Mouse (Mus musculus) limb, embryonic 12.5 days (tissue): ENCODE results near the gene Mrnip. TPM values are rescaled to one million over a fixed set of nuclear protein-coding genes. Genes with fewer than 3 reads are reported as not detected.
A peak's percentile ranks its signal among the peaks of the same experiment; 100 is the strongest.

Experiments used
- ATAC-seq: fragments of 200-750 bp; cut with Nextera tagmentation; 2 replicates; pipeline ENCODE4 v1.8.0; 2017; ENCODE audit warnings: low read depth, moderate TSS enrichment; ENCODE audit not compliant: insufficient number of reproducible peaks, insufficient read depth, low FRiP score, low TSS enrichment
- H3K27ac ChIP-seq: fragments of 300-500 bp; sonication (generic); 2 replicates; pipeline ENCODE4 v1.5.1; 2016; ENCODE audit warnings: mild to moderate bottlenecking, moderate library complexity
- H3K27me3 ChIP-seq: fragments of 300-500 bp; sonication (generic); 2 replicates; pipeline ENCODE4 v1.6.1; 2016; ENCODE audit warnings: mild to moderate bottlenecking, moderate library complexity
- H3K36me3 ChIP-seq: fragments of 300-500 bp; sonication (generic); 2 replicates; pipeline ENCODE4 v1.6.1; 2016; ENCODE audit warnings: mild to moderate bottlenecking, moderate library complexity
- H3K4me1 ChIP-seq: fragments of 300-500 bp; sonication (generic); replicated peaks from 2 replicates; pipeline ENCODE4 v1.6.1; 2016
- H3K4me2 ChIP-seq: fragments of 300-500 bp; sonication (generic); 2 replicates; pipeline ENCODE4 v1.6.1; 2016; ENCODE audit warnings: mild to moderate bottlenecking, moderate library complexity
- H3K4me3 ChIP-seq: fragments of 300-500 bp; sonication (generic); replicated peaks from 2 replicates; pipeline ENCODE4 v1.5.1; 2016; ENCODE audit warnings: mild to moderate bottlenecking
- H3K9ac ChIP-seq: fragments of 300-500 bp; sonication (generic); replicated peaks from 2 replicates; pipeline ENCODE4 v1.6.1; 2016; ENCODE audit warnings: mild to moderate bottlenecking, moderate library complexity
- H3K9me3 ChIP-seq: fragments of 300-500 bp; sonication (generic); 2 replicates; pipeline ENCODE4 v1.6.1; 2016; ENCODE audit warnings: mild to moderate bottlenecking, moderate library complexity
- WGBS: fragments of 180-500 bp; shearing (Covaris S2); methylation state at CpG from one replicate; pipeline ENCODE4 v1.1.7; 2016; 5-methylcytosine and 5-hydroxymethylcytosine counted together
- polyA plus RNA-seq: library from polyadenylated mRNA; unstranded; fragments of >200 nt; fragmentation: Nextera tagmentation; extraction: Ambion mirVana; gene quantifications from 2 replicates; pipeline ENCODE4 v1.2.1, GENCODE M21; 2016

Mrnip gene
- polyA plus RNA-seq, 1 experiment from 2014 or later = 22.8 TPM

GRCm38 (mm10) chr11:50206037-50206436 lies 31.8 kb downstream of the Mrnip start:
- Histone ChIP-seq H3K4me3 (no peak overlapping the region), H3K9me3 (no peaks in the 10 kb centered on the region), H3K9ac (no peak overlapping the region), H3K27me3 (no peaks in the 10 kb centered on the region), H3K27ac (no peak overlapping the region), H3K4me2 (no peak overlapping the region), H3K36me3 (peaks cover 70% of the 10 kb centered on the region), H3K4me1 (peaks cover 9% of the 10 kb centered on the region)
- WGBS = 74% methylated on average over 2 of the region's 2 CpGs
- ATAC-seq = no peak

- ATAC-seq = no peak
- no peaks in the 10 kb centered on the region for H3K27me3 ChIP-seq
- no peak overlapping the region for H3K4me3 ChIP-seq
- no peak overlapping the region for H3K27ac ChIP-seq
- no peak overlapping the region for H3K4me2 ChIP-seq
- H3K36me3 ChIP-seq = peaks cover 57% of the 10 kb centered on the region
- no peak overlapping the region for H3K9ac ChIP-seq
- H3K9me3 ChIP-seq = no peaks in the 10 kb centered on the region
- WGBS = 95% methylated on average over 14 of the region's 14 CpGs
- H3K4me1 ChIP-seq = peaks cover 10% of the 10 kb centered on the region
These were observed 33.1 kb downstream of the Mrnip start for GRCm38 (mm10) chr11:50207344-50207743.

- no peak overlapping the region for H3K4me3 ChIP-seq
- no peak overlapping the region for H3K9ac ChIP-seq
- no peaks in the 10 kb centered on the region for H3K9me3 ChIP-seq
- H3K36me3 ChIP-seq = peaks cover 50% of the 10 kb centered on the region
- H3K27me3 ChIP-seq = no peaks in the 10 kb centered on the region
- no peak overlapping the region for H3K4me2 ChIP-seq
- 92% methylated on average over 5 of the region's 5 CpGs for WGBS
- H3K4me1 ChIP-seq = peaks cover 10% of the 10 kb centered on the region
- no peak overlapping the region for H3K27ac ChIP-seq
- no peak for ATAC-seq
These were observed 33.8 kb downstream of the Mrnip start for GRCm38 (mm10) chr11:50208039-50208438.

GRCm38 (mm10) chr11:50210101-50210504 lies 35.9 kb downstream of the Mrnip start:
- ATAC-seq = peak; percentile 93
- Histone ChIP-seq H3K27me3 (no peaks in the 10 kb centered on the region), H3K4me2 (peak overlapping the region; percentile 63), H3K27ac (peak overlapping the region; percentile 96), H3K4me1 (peaks cover 10% of the 10 kb centered on the region), H3K4me3 (peak overlapping the region; percentile 94), H3K9ac (peak overlapping the region; percentile 90), H3K9me3 (no peaks in the 10 kb centered on the region), H3K36me3 (peaks cover 31% of the 10 kb centered on the region)
- WGBS = under 1% methylated on average over 24 of the region's 24 CpGs

GRCm38 (mm10) chr11:50210505-50211151 lies 36.4 kb downstream of the Mrnip start, which contains the start of the genes Sqstm1 and Mgat4b:
Sqstm1 (minus strand) TSS chr11:50210827.
Mgat4b (plus strand) TSS chr11:50210890.
- ATAC-seq = peak; percentile 70
- H3K4me1 ChIP-seq = peaks cover 15% of the 10 kb centered on the region
- H3K4me2 ChIP-seq = peak within 1 kb of the TSS; percentile 63
- H3K27ac ChIP-seq = peak within 1 kb of the TSS; percentile 96
- no peaks in the 10 kb centered on the region for H3K27me3 ChIP-seq
- peak within 1 kb of the TSS; percentile 90 for H3K9ac ChIP-seq
- WGBS = under 1% methylated on average over 48 of the region's 48 CpGs
- no peaks in the 10 kb centered on the region for H3K9me3 ChIP-seq
- H3K36me3 ChIP-seq = peaks cover 26% of the 10 kb centered on the region
- peak within 1 kb of the TSS; percentile 94 for H3K4me3 ChIP-seq

- H3K4me1 ChIP-seq = peaks cover 24% of the 10 kb centered on the region
- ATAC-seq = no peak
- 91% methylated on average over 3 of the region's 3 CpGs for WGBS
- no peak overlapping the region for H3K9ac ChIP-seq
- peaks cover 17% of the 10 kb centered on the region for H3K36me3 ChIP-seq
- no peaks in the 10 kb centered on the region for H3K27me3 ChIP-seq
- H3K4me3 ChIP-seq = peak overlapping the region; percentile 94
- peak overlapping the region; percentile 96; the same call in 1 of the 2 replicates for H3K27ac ChIP-seq
- H3K9me3 ChIP-seq = no peaks in the 10 kb centered on the region
- H3K4me2 ChIP-seq = peak overlapping the region; percentile 63
These were observed 37.2 kb downstream of the Mrnip start for GRCm38 (mm10) chr11:50211322-50212059.

GRCm38 (mm10) chr11:50212060-50212739 lies 38.0 kb downstream of the Mrnip start:
- no peak for ATAC-seq
- H3K36me3 ChIP-seq = peaks cover 10% of the 10 kb centered on the region
- H3K9me3 ChIP-seq = no peaks in the 10 kb centered on the region
- H3K9ac ChIP-seq = no peak overlapping the region
- H3K27ac ChIP-seq = no peak overlapping the region
- H3K4me1 ChIP-seq = peaks cover 29% of the 10 kb centered on the region
- H3K27me3 ChIP-seq = no peaks in the 10 kb centered on the region
- no peak overlapping the region for H3K4me2 ChIP-seq
- WGBS = 75% methylated on average over 3 of the region's 3 CpGs
- H3K4me3 ChIP-seq = no peak overlapping the region

- Histone ChIP-seq H3K4me2 (no peak overlapping the region), H3K4me3 (no peak overlapping the region), H3K9me3 (no peaks in the 10 kb centered on the region), H3K4me1 (peaks cover 35% of the 10 kb centered on the region), H3K9ac (no peak overlapping the region), H3K27me3 (no peaks in the 10 kb centered on the region), H3K27ac (no peak overlapping the region), H3K36me3 (peaks cover 1% of the 10 kb centered on the region; the same call in 1 of the 2 replicates)
- ATAC-seq = no peak
- WGBS = 71% methylated on average over 11 of the region's 11 CpGs
These were observed 38.9 kb downstream of the Mrnip start for GRCm38 (mm10) chr11:50212848-50213758.

GRCm38 (mm10) chr11:50214631-50215030 lies 40.4 kb downstream of the Mrnip start:
- Histone ChIP-seq H3K4me3 (no peak overlapping the region), H3K9me3 (no peaks in the 10 kb centered on the region), H3K9ac (no peak overlapping the region), H3K27me3 (no peaks in the 10 kb centered on the region), H3K4me2 (no peak overlapping the region), H3K36me3 (no peaks in the 10 kb centered on the region), H3K27ac (no peak overlapping the region), H3K4me1 (peaks cover 34% of the 10 kb centered on the region)
- WGBS = 90% methylated on average over 6 of the region's 6 CpGs
- no peak for ATAC-seq

- H3K4me3 ChIP-seq = no peak overlapping the region
- H3K27me3 ChIP-seq = no peaks in the 10 kb centered on the region
- H3K9me3 ChIP-seq = no peaks in the 10 kb centered on the region
- 22% methylated on average over 9 of the region's 9 CpGs for WGBS
- ATAC-seq = no peak
- no peaks in the 10 kb centered on the region for H3K36me3 ChIP-seq
- H3K9ac ChIP-seq = no peak overlapping the region
- peaks cover 34% of the 10 kb centered on the region for H3K4me1 ChIP-seq
- peak overlapping the region; percentile 35 for H3K4me2 ChIP-seq
- no peak overlapping the region for H3K27ac ChIP-seq
These were observed 41.4 kb downstream of the Mrnip start for GRCm38 (mm10) chr11:50215633-50216032.
